ENCODE assay signal across 21 mouse cellular contexts in genomic region chr1:54128714-54129431, GRCm38 (mm10).
DNase-seq lines count a peak whose midpoint lies in the region; ATAC-seq and TF ChIP-seq lines count a peak whose summit lies in the region.
"Had no signal": no experiment of that assay in that cellular context is flagged by ENCODE, and none has a peak within 500 bp of the region (broad histone marks: within the 10 kb centered on the region; RNA-seq: fewer than 3 reads in every experiment).

No protein-coding gene starts in this region.

- 42% methylated on average over 5 of the region's 5 CpGs for WGBS in heart, embryonic 16.5 days

- H3K9ac ChIP-seq in heart, embryonic 16.5 days (ENCODE audit: low read length): no peak overlapping the region
- H3K9ac ChIP-seq: forebrain, embryonic 13.5 days; heart, embryonic 12.5 days; hindbrain, embryonic 15.5 days; liver, embryonic 12.5 days; midbrain, embryonic 12.5 days; neural tube, embryonic 12.5 days had no signal

- no peaks in the 10 kb centered on the region for H3K9me3 ChIP-seq in heart, embryonic 16.5 days (replicated peaks; ENCODE audit: control insufficient read depth, low read length)
- H3K9me3 ChIP-seq: forebrain, embryonic 13.5 days; heart, embryonic 12.5 days; hindbrain, embryonic 15.5 days; liver, embryonic 12.5 days; midbrain, embryonic 12.5 days; neural tube, embryonic 12.5 days had no signal

- 0 out of 2 replicates have a peak, but pooled peaks have one; percentile 28 for ATAC-seq in heart, embryonic 16.5 days (replicated peaks; ENCODE audit: extremely low read depth, insufficient read depth, low FRiP score)
- ATAC-seq: CD4-positive, CD25-positive, alpha-beta regulatory T cell, adult 4 months; forebrain, embryonic 13.5 days; liver, embryonic 12.5 days had no signal

- H3K4me1 ChIP-seq in heart, embryonic 16.5 days (ENCODE audit: control insufficient read depth, insufficient read depth, low read length): peaks cover 4% of the 10 kb centered on the region
- peaks cover 8% of the 10 kb centered on the region for H3K4me1 ChIP-seq in embryonic fibroblast, embryonic 13.5 days (ENCODE audit: control insufficient read depth, insufficient read depth, low read length)
- H3K4me1 ChIP-seq: forebrain, embryonic 13.5 days; liver, embryonic 12.5 days; midbrain, embryonic 12.5 days; neural tube, embryonic 12.5 days had no signal

- 0 out of 2 replicates have a peak, but pooled peaks have one; percentile 24 for TF ChIP-seq POLR2A in embryonic fibroblast, embryonic 13.5 days (IDR thresholded peaks at IDR 0.05; ENCODE audit: low read depth, low read length)

- no peak for DNase-seq in heart, adult 18-20 months
- DNase-seq in thymus, postnatal 0 days (ENCODE audit: low spot score): peak; percentile 18
- DNase-seq in thymus, postnatal 36 days: no peak
- no peak for DNase-seq in urinary bladder, adult 2 months (ENCODE audit: low spot score)
- no peak for DNase-seq in adrenal gland, postnatal 10 days
- no peak for DNase-seq in thymus, postnatal 14 days
- DNase-seq: adrenal gland, adult 8-10 months; cerebellum, adult 11 months; embryo, embryonic 11 days; kidney, adult 8-10 months; lung, postnatal 10 days; thymus, adult 18-20 months had no signal

- no peak for TF ChIP-seq CTCF in embryonic fibroblast, embryonic 13.5 days (IDR thresholded peaks at IDR 0.05; ENCODE audit: borderline replicate concordance, insufficient read depth, low read length)

- H3K4me2 ChIP-seq in heart, embryonic 16.5 days (ENCODE audit: low read depth, low read length): no peak overlapping the region
- H3K4me2 ChIP-seq: forebrain, embryonic 13.5 days; heart, embryonic 12.5 days; hindbrain, embryonic 15.5 days; liver, embryonic 12.5 days; midbrain, embryonic 12.5 days; neural tube, embryonic 12.5 days had no signal

- no peak overlapping the region for H3K4me3 ChIP-seq in heart, embryonic 16.5 days (ENCODE audit: low read length)
- H3K4me3 ChIP-seq in embryonic fibroblast, embryonic 13.5 days (ENCODE audit: insufficient read depth, low read length): no peak overlapping the region
- H3K4me3 ChIP-seq: forebrain, embryonic 13.5 days; heart, embryonic 12.5 days; hindbrain, embryonic 15.5 days; liver, embryonic 12.5 days; midbrain, embryonic 12.5 days; neural tube, embryonic 12.5 days had no signal

- no peaks in the 10 kb centered on the region for H3K27me3 ChIP-seq in heart, embryonic 16.5 days (ENCODE audit: control insufficient read depth, insufficient read depth, low read length)
- H3K27me3 ChIP-seq: forebrain, embryonic 13.5 days; heart, embryonic 12.5 days; hindbrain, embryonic 15.5 days; liver, embryonic 12.5 days; midbrain, embryonic 12.5 days; neural tube, embryonic 12.5 days had no signal

- no peaks in the 10 kb centered on the region for H3K36me3 ChIP-seq in heart, embryonic 16.5 days (ENCODE audit: control insufficient read depth, insufficient read depth)
- H3K36me3 ChIP-seq: heart, embryonic 12.5 days; hindbrain, embryonic 15.5 days; liver, embryonic 12.5 days; midbrain, embryonic 12.5 days; neural tube, embryonic 12.5 days had no signal

- no peak overlapping the region for H3K27ac ChIP-seq in heart, embryonic 16.5 days (ENCODE audit: low read length)
- H3K27ac ChIP-seq in embryonic fibroblast, embryonic 13.5 days (ENCODE audit: insufficient read depth, low read length): peak overlapping the region; percentile 95
- H3K27ac ChIP-seq: forebrain, embryonic 13.5 days; hindbrain, embryonic 15.5 days; liver, embryonic 12.5 days; midbrain, embryonic 12.5 days; neural tube, embryonic 12.5 days had no signal
